Mouse (Mus musculus): ENCODE data around the gene Tbx2. TPM values are rescaled to one million over a fixed set of nuclear protein-coding genes. Genes with fewer than 3 reads are reported as not detected.

Gene Tbx2
- polyA plus RNA-seq, 1 experiment from 2014 or later: 10.9 TPM

GRCm38 (mm10) chr11:85828691-85829519 lies 3.4 kb upstream of the Tbx2 start:
- Histone ChIP-seq H3K9me3 (no peaks in the 10 kb centered on the region), H3K27ac (replicated peaks) (peak overlapping the region; percentile 93), H3K27me3 (replicated peaks; ENCODE audit: low read depth, poor library complexity, severe bottlenecking) (peaks cover 98% of the 10 kb centered on the region), H3K4me3 (peak overlapping the region; percentile 70), H3K36me3 (replicated peaks) (no peaks in the 10 kb centered on the region), H3K4me1 (peaks cover 91% of the 10 kb centered on the region)
- peak; percentile 77 for DNase-seq (ENCODE audit: low spot score)
- WGBS: 4% methylated on average over 38 of the region's 38 CpGs

GRCm38 (mm10) chr11:85829520-85830440 lies 2.6 kb upstream of the Tbx2 start:
- Histone ChIP-seq H3K4me3 (peak overlapping the region; percentile 70), H3K4me1 (peaks cover 90% of the 10 kb centered on the region), H3K36me3 (replicated peaks) (peaks cover 7% of the 10 kb centered on the region), H3K27me3 (replicated peaks; ENCODE audit: low read depth, poor library complexity, severe bottlenecking) (peaks cover 98% of the 10 kb centered on the region), H3K27ac (replicated peaks) (peak overlapping the region; percentile 93), H3K9me3 (no peaks in the 10 kb centered on the region)
- DNase-seq (ENCODE audit: low spot score): peak; percentile 88
- under 1% methylated on average over 61 of the region's 61 CpGs for WGBS

GRCm38 (mm10) chr11:85830901-85831341 lies 1.4 kb upstream of the Tbx2 start:
- Histone ChIP-seq H3K4me1 (peaks cover 85% of the 10 kb centered on the region), H3K36me3 (replicated peaks) (peaks cover 19% of the 10 kb centered on the region), H3K27ac (replicated peaks) (peak overlapping the region; percentile 93), H3K9me3 (no peaks in the 10 kb centered on the region), H3K4me3 (peak overlapping the region; percentile 70), H3K27me3 (replicated peaks; ENCODE audit: low read depth, poor library complexity, severe bottlenecking) (peaks cover 98% of the 10 kb centered on the region)
- under 1% methylated on average over 17 of the region's 17 CpGs for WGBS
- peak; percentile 78 for DNase-seq (ENCODE audit: low spot score)

GRCm38 (mm10) chr11:85831656-85832230 lies 608 bp upstream of the Tbx2 start:
- peak overlapping the region; percentile 70 for H3K4me3 ChIP-seq
- peaks cover 27% of the 10 kb centered on the region for H3K36me3 ChIP-seq (replicated peaks)
- peaks cover 84% of the 10 kb centered on the region for H3K4me1 ChIP-seq
- peak overlapping the region; percentile 93 for H3K27ac ChIP-seq (replicated peaks)
- DNase-seq (ENCODE audit: low spot score): no peak
- no peaks in the 10 kb centered on the region for H3K9me3 ChIP-seq
- H3K27me3 ChIP-seq (replicated peaks; ENCODE audit: low read depth, poor library complexity, severe bottlenecking): peaks cover 98% of the 10 kb centered on the region
- under 1% methylated on average over 33 of the region's 33 CpGs for WGBS

GRCm38 (mm10) chr11:85833081-85833521 lies 750 bp downstream of the Tbx2 start:
- Histone ChIP-seq H3K4me1 (peaks cover 84% of the 10 kb centered on the region), H3K9me3 (no peaks in the 10 kb centered on the region), H3K27ac (replicated peaks) (peak overlapping the region; percentile 93), H3K4me3 (peak overlapping the region; percentile 70), H3K36me3 (replicated peaks) (peaks cover 41% of the 10 kb centered on the region), H3K27me3 (replicated peaks; ENCODE audit: low read depth, poor library complexity, severe bottlenecking) (peaks cover 98% of the 10 kb centered on the region)
- DNase-seq (ENCODE audit: low spot score): peak; percentile 72
- under 1% methylated on average over 54 of the region's 54 CpGs for WGBS

- peak; percentile 61 for DNase-seq (ENCODE audit: low spot score)
- Histone ChIP-seq H3K27me3 (replicated peaks; ENCODE audit: low read depth, poor library complexity, severe bottlenecking) (peaks cover 98% of the 10 kb centered on the region), H3K27ac (replicated peaks) (peak overlapping the region; percentile 93), H3K9me3 (no peaks in the 10 kb centered on the region), H3K4me3 (peak overlapping the region; percentile 70), H3K4me1 (peaks cover 82% of the 10 kb centered on the region), H3K36me3 (replicated peaks) (peaks cover 48% of the 10 kb centered on the region)
- WGBS: 2% methylated on average over 11 of the region's 11 CpGs
Measured at GRCm38 (mm10) chr11:85833761-85834385, 1.5 kb downstream of the Tbx2 start.

GRCm38 (mm10) chr11:85834386-85834931 lies 2.1 kb downstream of the Tbx2 start:
- peaks cover 98% of the 10 kb centered on the region for H3K27me3 ChIP-seq (replicated peaks; ENCODE audit: low read depth, poor library complexity, severe bottlenecking)
- peak overlapping the region; percentile 93 for H3K27ac ChIP-seq (replicated peaks)
- WGBS: 2% methylated on average over 17 of the region's 17 CpGs
- peak; percentile 60 for DNase-seq (ENCODE audit: low spot score)
- H3K4me3 ChIP-seq: peak overlapping the region; percentile 70
- peaks cover 54% of the 10 kb centered on the region for H3K36me3 ChIP-seq (replicated peaks)
- peaks cover 76% of the 10 kb centered on the region for H3K4me1 ChIP-seq
- no peaks in the 10 kb centered on the region for H3K9me3 ChIP-seq

GRCm38 (mm10) chr11:85835001-85835752 lies 2.8 kb downstream of the Tbx2 start:
- Histone ChIP-seq H3K4me3 (peak overlapping the region; percentile 70), H3K4me1 (peaks cover 75% of the 10 kb centered on the region), H3K36me3 (replicated peaks) (peaks cover 61% of the 10 kb centered on the region), H3K27me3 (replicated peaks; ENCODE audit: low read depth, poor library complexity, severe bottlenecking) (peaks cover 98% of the 10 kb centered on the region), H3K27ac (replicated peaks) (peak overlapping the region; percentile 93), H3K9me3 (no peaks in the 10 kb centered on the region)
- DNase-seq (ENCODE audit: low spot score): peak; percentile 41
- 5% methylated on average over 9 of the region's 9 CpGs for WGBS

GRCm38 (mm10) chr11:85835753-85836522 lies 3.6 kb downstream of the Tbx2 start:
- Histone ChIP-seq H3K36me3 (replicated peaks) (peaks cover 69% of the 10 kb centered on the region), H3K4me3 (peak overlapping the region; percentile 70), H3K27ac (replicated peaks) (peak overlapping the region; percentile 93), H3K4me1 (peaks cover 74% of the 10 kb centered on the region), H3K9me3 (no peaks in the 10 kb centered on the region), H3K27me3 (replicated peaks; ENCODE audit: low read depth, poor library complexity, severe bottlenecking) (peaks cover 98% of the 10 kb centered on the region)
- 4% methylated on average over 16 of the region's 16 CpGs for WGBS
- peak; percentile 53 for DNase-seq (ENCODE audit: low spot score)

GRCm38 (mm10) chr11:85836523-85837290 lies 4.4 kb downstream of the Tbx2 start:
- 2% methylated on average over 32 of the region's 32 CpGs for WGBS
- peak; percentile 66 for DNase-seq (ENCODE audit: low spot score)
- H3K27me3 ChIP-seq (replicated peaks; ENCODE audit: low read depth, poor library complexity, severe bottlenecking): peaks cover 98% of the 10 kb centered on the region
- H3K36me3 ChIP-seq (replicated peaks): peaks cover 73% of the 10 kb centered on the region
- no peaks in the 10 kb centered on the region for H3K9me3 ChIP-seq
- peak overlapping the region; percentile 70 for H3K4me3 ChIP-seq
- H3K4me1 ChIP-seq: peaks cover 69% of the 10 kb centered on the region
- peak overlapping the region; percentile 93 for H3K27ac ChIP-seq (replicated peaks)

All from embryonic facial prominence, embryonic 10.5 days (tissue).